Mouse (Mus musculus): ENCODE measurements at regions not wholly inside any gene's neighbourhood (a gene's known extent, or its start where the extent isn't known, plus 50 kb on each side); places are given as distances from the start of the nearest gene placed in this dataset.

- no peak for TF ChIP-seq CTCF (IDR thresholded peaks at IDR 0.05)
- no peaks in the 10 kb centered on the region for H3K27me3 ChIP-seq (ENCODE audit: insufficient read depth, low read length)
- H3K4me3 ChIP-seq (ENCODE audit: low read depth, low read length): no peak overlapping the region
- peaks cover 7% of the 10 kb centered on the region; the same call in 1 of the 2 replicates for H3K4me1 ChIP-seq (ENCODE audit: insufficient read depth, low read length)
- H3K4me2 ChIP-seq (ENCODE audit: low read depth, low read length, poor library complexity, severe bottlenecking): no peak overlapping the region
- WGBS: 100% methylated on average over 1 of the region's 1 CpGs
- no peak overlapping the region for H3K27ac ChIP-seq (ENCODE audit: low read depth, low read length)
- no peaks in the 10 kb centered on the region for H3K9me3 ChIP-seq (ENCODE audit: low read length)
- DNase-seq (ENCODE audit: low spot score): no peak
- no peaks in the 10 kb centered on the region for H3K36me3 ChIP-seq (ENCODE audit: insufficient read depth, low read length)
- ATAC-seq (ENCODE audit: low FRiP score): no peak
- H3K9ac ChIP-seq (replicated peaks; ENCODE audit: low read length, poor library complexity, severe bottlenecking): no peak overlapping the region
Observed at GRCm38 (mm10) chr14:24771663-24772062, 284.7 kb downstream of the Rps24 start.

DNA sequence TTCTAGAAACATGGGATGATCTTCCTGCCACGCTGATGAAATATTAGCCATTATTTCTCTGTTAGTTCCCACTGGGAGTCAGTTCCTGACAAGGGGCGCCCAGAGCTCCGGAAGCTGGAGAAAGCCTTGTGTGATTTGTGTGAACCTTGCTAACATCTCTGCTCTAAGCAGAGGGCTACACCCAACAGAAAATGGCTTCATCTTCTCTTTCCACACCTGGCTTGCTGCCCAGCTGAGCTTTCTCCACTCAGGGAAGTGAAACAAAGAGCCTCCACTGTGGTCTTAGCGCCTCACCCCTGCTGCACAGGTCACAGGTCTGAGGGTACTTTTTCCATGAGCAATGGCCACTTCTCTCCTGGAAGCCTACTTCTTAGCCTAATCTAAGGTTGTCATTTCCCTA lies 285.2 kb downstream of the Rps24 start:
- no peak for DNase-seq (ENCODE audit: low spot score)
- Histone ChIP-seq H3K4me1 (ENCODE audit: insufficient read depth, low read length) (peaks cover 7% of the 10 kb centered on the region; the same call in 1 of the 2 replicates), H3K4me3 (ENCODE audit: low read depth, low read length) (no peak overlapping the region), H3K9me3 (ENCODE audit: low read length) (no peaks in the 10 kb centered on the region), H3K27me3 (ENCODE audit: insufficient read depth, low read length) (no peaks in the 10 kb centered on the region), H3K27ac (ENCODE audit: low read depth, low read length) (no peak overlapping the region), H3K4me2 (ENCODE audit: low read depth, low read length, poor library complexity, severe bottlenecking) (no peak overlapping the region), H3K36me3 (ENCODE audit: insufficient read depth, low read length) (no peaks in the 10 kb centered on the region), H3K9ac (replicated peaks; ENCODE audit: low read length, poor library complexity, severe bottlenecking) (no peak overlapping the region)
- TF ChIP-seq CTCF (IDR thresholded peaks at IDR 0.05): no peak
- 64% methylated on average over 4 of the region's 4 CpGs for WGBS
- ATAC-seq (ENCODE audit: low FRiP score): no peak

- WGBS: under 1% methylated on average over 33 of the region's 39 CpGs
- peak; percentile 53 for TF ChIP-seq CTCF (IDR thresholded peaks at IDR 0.05)
- Histone ChIP-seq H3K4me1 (ENCODE audit: insufficient read depth, low read length) (no peaks in the 10 kb centered on the region; the same call in 1 of the 2 replicates), H3K27ac (ENCODE audit: low read depth, low read length) (peak overlapping the region; percentile 93), H3K27me3 (ENCODE audit: insufficient read depth, low read length) (no peaks in the 10 kb centered on the region), H3K9me3 (ENCODE audit: low read length) (no peaks in the 10 kb centered on the region), H3K36me3 (ENCODE audit: insufficient read depth, low read length) (no peaks in the 10 kb centered on the region), H3K4me2 (ENCODE audit: low read depth, low read length, poor library complexity, severe bottlenecking) (peak overlapping the region; percentile 54), H3K4me3 (ENCODE audit: low read depth, low read length) (peak overlapping the region; percentile 24), H3K9ac (replicated peaks; ENCODE audit: low read length, poor library complexity, severe bottlenecking) (peak overlapping the region; percentile 58)
- peak; percentile 96 for DNase-seq (ENCODE audit: low spot score)
- ATAC-seq (ENCODE audit: low FRiP score): peak; percentile 91
Observed at GRCm38 (mm10) chr14:24778748-24779630, 292.1 kb downstream of the Rps24 start.

DNA sequence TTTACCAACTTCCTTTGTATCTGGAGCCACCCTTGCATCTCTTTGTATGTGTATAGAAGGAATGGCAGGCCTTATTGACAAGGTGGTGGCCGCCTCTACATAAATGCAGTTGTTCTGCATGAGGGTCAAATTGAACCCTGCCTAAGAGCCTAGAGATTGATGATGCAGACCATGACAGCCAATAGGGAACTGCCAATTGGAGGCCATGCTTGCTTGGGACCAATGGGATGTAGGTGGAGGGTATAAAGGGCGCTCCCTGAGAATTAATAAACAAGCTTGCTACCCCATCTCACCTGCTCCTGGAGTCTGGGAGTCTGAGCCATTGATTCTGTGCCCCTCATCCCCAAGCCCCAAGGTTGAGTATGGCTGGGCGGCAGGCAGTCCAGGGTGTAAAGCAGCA lies 294.7 kb downstream of the Rps24 start:
- H3K9ac ChIP-seq (replicated peaks; ENCODE audit: low read length, poor library complexity, severe bottlenecking): no peak overlapping the region

GRCm38 (mm10) chr14:24783889-24784288 lies 297.0 kb downstream of the Rps24 start:
- no peak overlapping the region for H3K4me2 ChIP-seq (ENCODE audit: low read depth, low read length, poor library complexity, severe bottlenecking)
- no peak for TF ChIP-seq CTCF (IDR thresholded peaks at IDR 0.05)
- no peaks in the 10 kb centered on the region for H3K36me3 ChIP-seq (ENCODE audit: insufficient read depth, low read length)
- no peak for ATAC-seq (ENCODE audit: low FRiP score)
- H3K4me1 ChIP-seq (ENCODE audit: insufficient read depth, low read length): peaks cover 3% of the 10 kb centered on the region
- H3K9ac ChIP-seq (replicated peaks; ENCODE audit: low read length, poor library complexity, severe bottlenecking): no peak overlapping the region
- DNase-seq (ENCODE audit: low spot score): no peak
- H3K9me3 ChIP-seq (ENCODE audit: low read length): no peaks in the 10 kb centered on the region
- no peak overlapping the region for H3K27ac ChIP-seq (ENCODE audit: low read depth, low read length)
- no peaks in the 10 kb centered on the region for H3K27me3 ChIP-seq (ENCODE audit: insufficient read depth, low read length)
- no peak overlapping the region for H3K4me3 ChIP-seq (ENCODE audit: low read depth, low read length)
- 68% methylated on average over 6 of the region's 6 CpGs for WGBS

More for the DNA sequence above, 294.7 kb downstream of the Rps24 start:
- no peak for ATAC-seq (ENCODE audit: low FRiP score)
- Histone ChIP-seq H3K4me3 (ENCODE audit: low read depth, low read length) (no peak overlapping the region), H3K27ac (ENCODE audit: low read depth, low read length) (no peak overlapping the region), H3K36me3 (ENCODE audit: insufficient read depth, low read length) (no peaks in the 10 kb centered on the region), H3K27me3 (ENCODE audit: insufficient read depth, low read length) (no peaks in the 10 kb centered on the region), H3K4me2 (ENCODE audit: low read depth, low read length, poor library complexity, severe bottlenecking) (no peak overlapping the region), H3K4me1 (ENCODE audit: insufficient read depth, low read length) (peaks cover 3% of the 10 kb centered on the region), H3K9me3 (ENCODE audit: low read length) (no peaks in the 10 kb centered on the region)
- no peak for DNase-seq (ENCODE audit: low spot score)
- WGBS: 89% methylated on average over 3 of the region's 3 CpGs
- TF ChIP-seq CTCF (IDR thresholded peaks at IDR 0.05): no peak

DNA sequence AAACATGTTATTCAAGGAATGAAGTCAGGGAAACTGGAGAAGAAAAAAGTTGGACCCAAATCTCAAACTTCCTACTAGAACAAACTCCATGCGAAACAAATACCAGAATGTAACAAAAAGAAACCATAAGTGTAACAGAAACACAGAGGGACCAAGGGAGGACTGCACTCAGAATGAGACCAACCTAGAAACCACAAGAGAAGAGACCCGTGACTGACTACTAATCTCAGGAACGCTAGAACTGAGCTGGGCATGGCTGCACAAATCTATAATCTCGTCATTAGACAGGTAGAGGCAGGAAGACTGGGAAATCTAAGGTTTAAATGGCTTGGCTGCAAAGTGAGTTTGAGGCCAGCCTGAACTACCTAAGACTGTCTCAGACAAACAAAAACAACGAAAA lies 298.5 kb downstream of the Rps24 start:
- no peak overlapping the region for H3K9ac ChIP-seq (replicated peaks; ENCODE audit: low read length, poor library complexity, severe bottlenecking)
- no peak for ATAC-seq (ENCODE audit: low FRiP score)
- DNase-seq (ENCODE audit: low spot score): no peak
- no peaks in the 10 kb centered on the region for H3K36me3 ChIP-seq (ENCODE audit: insufficient read depth, low read length)
- no peak overlapping the region for H3K4me2 ChIP-seq (ENCODE audit: low read depth, low read length, poor library complexity, severe bottlenecking)
- peaks cover 3% of the 10 kb centered on the region; the same call in 1 of the 2 replicates for H3K4me1 ChIP-seq (ENCODE audit: insufficient read depth, low read length)
- H3K27me3 ChIP-seq (ENCODE audit: insufficient read depth, low read length): no peaks in the 10 kb centered on the region
- H3K4me3 ChIP-seq (ENCODE audit: low read depth, low read length): no peak overlapping the region
- 82% methylated on average over 5 of the region's 5 CpGs for WGBS
- H3K27ac ChIP-seq (ENCODE audit: low read depth, low read length): no peak overlapping the region
- H3K9me3 ChIP-seq (ENCODE audit: low read length): no peaks in the 10 kb centered on the region
- TF ChIP-seq CTCF (IDR thresholded peaks at IDR 0.05): no peak

Measured in midbrain, postnatal 0 days (tissue).